Mouse (Mus musculus): ENCODE measurements around the gene Prpf19. TPM values are rescaled to one million over a fixed set of nuclear protein-coding genes. Genes with fewer than 3 reads are reported as not detected.

Gene Prpf19
- polyA plus RNA-seq, 1 experiment from 2014 or later: 48.8 TPM

GRCm38 (mm10) chr19:10905728-10906000 lies 10.6 kb downstream of the Prpf19 start:
- Histone ChIP-seq H3K27ac (ENCODE audit: low read depth, low read length) (no peak overlapping the region), H3K9ac (replicated peaks; ENCODE audit: low read depth, low read length) (no peak overlapping the region), H3K4me2 (ENCODE audit: low read depth, low read length) (no peak overlapping the region), H3K4me1 (ENCODE audit: control insufficient read depth, insufficient read depth, low read length) (no peaks in the 10 kb centered on the region), H3K9me3 (ENCODE audit: control insufficient read depth, low read length) (no peaks in the 10 kb centered on the region), H3K36me3 (ENCODE audit: control insufficient read depth, insufficient read depth, low read length) (peaks cover 52% of the 10 kb centered on the region), H3K4me3 (ENCODE audit: low read depth, low read length) (no peak overlapping the region), H3K27me3 (ENCODE audit: control insufficient read depth, insufficient read depth, low read length) (no peaks in the 10 kb centered on the region)
- ATAC-seq (ENCODE audit: low read depth): no peak
- WGBS: 92% methylated on average over 5 of the region's 5 CpGs

- no peak overlapping the region for H3K27ac ChIP-seq (ENCODE audit: low read depth, low read length)
- no peak overlapping the region for H3K4me2 ChIP-seq (ENCODE audit: low read depth, low read length)
- 61% methylated on average over 3 of the region's 3 CpGs for WGBS
- H3K4me3 ChIP-seq (ENCODE audit: low read depth, low read length): no peak overlapping the region
- no peaks in the 10 kb centered on the region for H3K27me3 ChIP-seq (ENCODE audit: control insufficient read depth, insufficient read depth, low read length)
- H3K9me3 ChIP-seq (ENCODE audit: control insufficient read depth, low read length): no peaks in the 10 kb centered on the region
- H3K36me3 ChIP-seq (ENCODE audit: control insufficient read depth, insufficient read depth, low read length): peaks cover 32% of the 10 kb centered on the region
- no peak overlapping the region for H3K9ac ChIP-seq (replicated peaks; ENCODE audit: low read depth, low read length)
- peak; percentile 67; the same call in 1 of the 2 replicates for ATAC-seq (ENCODE audit: low read depth)
- H3K4me1 ChIP-seq (ENCODE audit: control insufficient read depth, insufficient read depth, low read length): no peaks in the 10 kb centered on the region
These were observed 12.9 kb downstream of the Prpf19 start for GRCm38 (mm10) chr19:10907891-10908290.

GRCm38 (mm10) chr19:10909087-10909721 lies 14.2 kb downstream of the Prpf19 start:
- no peaks in the 10 kb centered on the region for H3K4me1 ChIP-seq (ENCODE audit: control insufficient read depth, insufficient read depth, low read length)
- no peaks in the 10 kb centered on the region for H3K9me3 ChIP-seq (ENCODE audit: control insufficient read depth, low read length)
- H3K27ac ChIP-seq (ENCODE audit: low read depth, low read length): no peak overlapping the region
- 85% methylated on average over 6 of the region's 6 CpGs for WGBS
- H3K27me3 ChIP-seq (ENCODE audit: control insufficient read depth, insufficient read depth, low read length): no peaks in the 10 kb centered on the region
- peaks cover 22% of the 10 kb centered on the region for H3K36me3 ChIP-seq (ENCODE audit: control insufficient read depth, insufficient read depth, low read length)
- no peak overlapping the region for H3K4me2 ChIP-seq (ENCODE audit: low read depth, low read length)
- H3K9ac ChIP-seq (replicated peaks; ENCODE audit: low read depth, low read length): no peak overlapping the region
- H3K4me3 ChIP-seq (ENCODE audit: low read depth, low read length): no peak overlapping the region
- no peak for ATAC-seq (ENCODE audit: low read depth)

GRCm38 (mm10) chr19:10914291-10914690 lies 19.3 kb downstream of the Prpf19 start:
- Histone ChIP-seq H3K4me2 (ENCODE audit: low read depth, low read length) (no peak overlapping the region), H3K27me3 (ENCODE audit: control insufficient read depth, insufficient read depth, low read length) (no peaks in the 10 kb centered on the region), H3K36me3 (ENCODE audit: control insufficient read depth, insufficient read depth, low read length) (no peaks in the 10 kb centered on the region), H3K9ac (replicated peaks; ENCODE audit: low read depth, low read length) (no peak overlapping the region), H3K4me1 (ENCODE audit: control insufficient read depth, insufficient read depth, low read length) (no peaks in the 10 kb centered on the region), H3K9me3 (ENCODE audit: control insufficient read depth, low read length) (no peaks in the 10 kb centered on the region), H3K4me3 (ENCODE audit: low read depth, low read length) (no peak overlapping the region), H3K27ac (ENCODE audit: low read depth, low read length) (no peak overlapping the region)
- ATAC-seq (ENCODE audit: low read depth): no peak
- 82% methylated on average over 7 of the region's 7 CpGs for WGBS

DNA sequence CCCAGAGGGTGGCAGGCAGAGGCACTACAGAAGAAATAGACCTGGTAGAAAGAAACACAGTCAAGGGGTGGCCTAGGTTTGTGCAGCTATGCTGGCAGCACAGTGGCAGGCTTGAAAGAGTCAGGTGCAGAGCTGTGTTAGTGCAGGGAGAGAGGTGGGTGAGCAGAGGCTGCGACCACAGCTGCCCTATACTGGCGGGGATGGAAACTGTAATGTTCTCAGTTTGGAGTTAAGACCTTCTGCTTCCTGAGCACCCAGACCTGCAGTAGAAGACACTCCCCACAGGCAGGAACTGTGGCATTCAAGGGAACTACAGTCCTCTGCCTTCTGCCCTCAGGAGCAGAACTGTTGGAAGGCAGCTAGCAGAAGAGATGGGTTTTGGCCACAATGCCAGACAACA lies 19.8 kb downstream of the Prpf19 start:
- H3K9me3 ChIP-seq (ENCODE audit: control insufficient read depth, low read length): no peaks in the 10 kb centered on the region
- H3K4me1 ChIP-seq (ENCODE audit: control insufficient read depth, insufficient read depth, low read length): no peaks in the 10 kb centered on the region
- H3K27me3 ChIP-seq (ENCODE audit: control insufficient read depth, insufficient read depth, low read length): no peaks in the 10 kb centered on the region
- H3K4me3 ChIP-seq (ENCODE audit: low read depth, low read length): no peak overlapping the region
- no peak for ATAC-seq (ENCODE audit: low read depth)
- no peak overlapping the region for H3K27ac ChIP-seq (ENCODE audit: low read depth, low read length)
- H3K9ac ChIP-seq (replicated peaks; ENCODE audit: low read depth, low read length): no peak overlapping the region
- no peaks in the 10 kb centered on the region for H3K36me3 ChIP-seq (ENCODE audit: control insufficient read depth, insufficient read depth, low read length)
- WGBS: 77% methylated on average over 2 of the region's 2 CpGs
- H3K4me2 ChIP-seq (ENCODE audit: low read depth, low read length): no peak overlapping the region

- WGBS: 73% methylated on average over 5 of the region's 5 CpGs
- Histone ChIP-seq H3K27ac (ENCODE audit: low read depth, low read length) (no peak overlapping the region), H3K4me3 (ENCODE audit: low read depth, low read length) (no peak overlapping the region), H3K4me1 (ENCODE audit: control insufficient read depth, insufficient read depth, low read length) (no peaks in the 10 kb centered on the region), H3K27me3 (ENCODE audit: control insufficient read depth, insufficient read depth, low read length) (no peaks in the 10 kb centered on the region), H3K36me3 (ENCODE audit: control insufficient read depth, insufficient read depth, low read length) (no peaks in the 10 kb centered on the region), H3K4me2 (ENCODE audit: low read depth, low read length) (no peak overlapping the region), H3K9ac (replicated peaks; ENCODE audit: low read depth, low read length) (no peak overlapping the region), H3K9me3 (ENCODE audit: control insufficient read depth, low read length) (no peaks in the 10 kb centered on the region)
- ATAC-seq (ENCODE audit: low read depth): no peak
These were observed 21.5 kb downstream of the Prpf19 start for GRCm38 (mm10) chr19:10916506-10916905.

DNA sequence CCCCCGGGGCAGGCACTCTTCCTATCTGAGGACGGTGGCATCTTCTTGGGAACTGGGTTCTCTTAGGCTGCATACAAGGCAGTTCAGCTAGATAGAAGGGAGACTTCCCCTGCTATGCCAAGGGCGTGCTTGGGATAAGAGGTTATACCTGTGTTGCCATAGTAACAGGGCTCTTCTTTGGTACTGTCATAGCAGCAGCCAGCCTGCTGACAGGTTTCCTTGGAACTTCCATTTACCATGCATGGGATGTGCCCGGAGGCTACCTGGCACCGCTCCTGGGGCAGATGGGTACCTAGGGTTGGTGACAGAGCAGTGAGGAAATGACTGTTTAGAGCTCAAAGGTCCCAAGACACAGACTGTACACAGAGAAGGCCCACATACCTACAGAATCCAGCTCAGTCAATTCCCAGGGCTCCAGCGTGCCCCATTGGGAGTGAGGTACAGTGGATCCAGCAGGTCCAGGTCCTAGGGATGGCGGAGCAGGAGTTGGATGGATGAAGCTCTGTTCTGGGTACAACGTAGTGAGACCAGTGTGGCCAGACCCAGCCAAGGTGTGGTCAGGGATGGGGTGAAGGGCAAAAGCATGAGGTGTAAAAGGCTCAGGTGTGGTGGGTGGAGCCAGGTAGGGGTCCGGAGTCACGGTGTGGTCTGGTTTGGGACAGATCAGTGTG lies 23.4 kb downstream of the Prpf19 start:
- 90% methylated on average over 10 of the region's 10 CpGs for WGBS
- Histone ChIP-seq H3K9ac (replicated peaks; ENCODE audit: low read depth, low read length) (no peak overlapping the region), H3K27ac (ENCODE audit: low read depth, low read length) (no peak overlapping the region), H3K9me3 (ENCODE audit: control insufficient read depth, low read length) (no peaks in the 10 kb centered on the region), H3K4me1 (ENCODE audit: control insufficient read depth, insufficient read depth, low read length) (no peaks in the 10 kb centered on the region), H3K27me3 (ENCODE audit: control insufficient read depth, insufficient read depth, low read length) (no peaks in the 10 kb centered on the region), H3K4me2 (ENCODE audit: low read depth, low read length) (no peak overlapping the region), H3K36me3 (ENCODE audit: control insufficient read depth, insufficient read depth, low read length) (no peaks in the 10 kb centered on the region), H3K4me3 (ENCODE audit: low read depth, low read length) (no peak overlapping the region)
- ATAC-seq (ENCODE audit: low read depth): no peak; the same call in 1 of the 2 replicates

DNA sequence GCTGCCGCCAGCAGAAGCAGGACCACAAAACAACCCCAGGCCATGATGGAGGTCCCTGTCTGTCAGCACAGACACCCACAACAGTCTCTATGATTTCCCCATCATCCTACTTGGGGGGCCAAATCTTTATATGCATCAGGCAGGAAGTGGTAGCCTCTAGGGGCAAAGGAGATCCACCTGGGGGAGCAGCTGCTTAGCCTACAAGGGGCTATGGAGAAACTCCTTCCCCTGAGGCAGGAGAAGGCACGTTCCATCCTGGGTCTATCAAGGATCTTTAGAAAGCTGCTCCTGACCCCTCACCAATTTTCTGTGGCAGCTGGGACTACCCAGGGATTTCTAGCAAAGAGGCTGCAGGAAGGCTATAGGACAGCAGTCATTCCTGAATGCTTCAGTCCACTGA lies 25.5 kb downstream of the Prpf19 start, which contains the start of gene Zp1:
Gene Zp1, minus strand, starts transcription at position 101 of the 400 bp plus-strand sequence.
- Histone ChIP-seq H3K4me2 (ENCODE audit: low read depth, low read length) (no peak within 1 kb of the TSS), H3K9ac (replicated peaks; ENCODE audit: low read depth, low read length) (no peak within 1 kb of the TSS), H3K36me3 (ENCODE audit: control insufficient read depth, insufficient read depth, low read length) (no peaks in the 10 kb centered on the region), H3K9me3 (ENCODE audit: control insufficient read depth, low read length) (no peaks in the 10 kb centered on the region), H3K27me3 (ENCODE audit: control insufficient read depth, insufficient read depth, low read length) (no peaks in the 10 kb centered on the region), H3K4me1 (ENCODE audit: control insufficient read depth, insufficient read depth, low read length) (no peaks in the 10 kb centered on the region), H3K27ac (ENCODE audit: low read depth, low read length) (no peak within 1 kb of the TSS), H3K4me3 (ENCODE audit: low read depth, low read length) (no peak within 1 kb of the TSS)
- WGBS: 85% methylated on average over 2 of the region's 2 CpGs
- no peak for ATAC-seq (ENCODE audit: low read depth)

- no peak overlapping the region for H3K9ac ChIP-seq (replicated peaks; ENCODE audit: low read depth, low read length)
- no peaks in the 10 kb centered on the region for H3K27me3 ChIP-seq (ENCODE audit: control insufficient read depth, insufficient read depth, low read length)
- no peaks in the 10 kb centered on the region for H3K9me3 ChIP-seq (ENCODE audit: control insufficient read depth, low read length)
- H3K27ac ChIP-seq (ENCODE audit: low read depth, low read length): no peak overlapping the region
- H3K4me2 ChIP-seq (ENCODE audit: low read depth, low read length): no peak overlapping the region
- no peaks in the 10 kb centered on the region for H3K4me1 ChIP-seq (ENCODE audit: control insufficient read depth, insufficient read depth, low read length)
- no peak for ATAC-seq (ENCODE audit: low read depth)
- WGBS: 90% methylated on average over 3 of the region's 3 CpGs
- no peaks in the 10 kb centered on the region for H3K36me3 ChIP-seq (ENCODE audit: control insufficient read depth, insufficient read depth, low read length)
- H3K4me3 ChIP-seq (ENCODE audit: low read depth, low read length): no peak overlapping the region
These were observed 26.0 kb downstream of the Prpf19 start for GRCm38 (mm10) chr19:10921058-10921457.

Data from neural tube, embryonic 14.5 days (tissue).